Mouse (Mus musculus): Measurements from ENCODE around the gene Foxp4.
"Not testable (repeated sequence)": the region's sequence is repeated elsewhere in the genome, so short reads cannot be mapped to it uniquely, and the experiment has no call there.

Foxp4 gene

DNA sequence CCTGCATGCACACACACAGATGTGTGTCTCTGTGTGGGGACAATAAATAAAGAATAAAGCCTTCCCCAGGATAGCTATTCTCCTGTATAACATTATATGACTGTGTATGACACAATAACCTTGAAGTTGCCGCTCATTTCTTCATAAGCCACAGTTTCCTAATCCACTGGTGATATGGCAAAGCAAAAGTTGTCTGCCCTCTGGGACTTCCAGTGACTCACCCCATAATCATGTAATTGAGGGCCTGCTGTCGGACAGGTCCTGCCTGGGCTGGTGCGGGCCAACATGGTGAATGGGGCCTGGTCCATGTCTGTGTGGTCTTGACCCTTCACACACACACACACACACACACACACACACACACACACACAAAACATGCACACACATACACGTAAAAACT, 70.7 kb downstream of the Foxp4 start:
- no peak for DNase-seq (ENCODE audit: low spot score)

DNA sequence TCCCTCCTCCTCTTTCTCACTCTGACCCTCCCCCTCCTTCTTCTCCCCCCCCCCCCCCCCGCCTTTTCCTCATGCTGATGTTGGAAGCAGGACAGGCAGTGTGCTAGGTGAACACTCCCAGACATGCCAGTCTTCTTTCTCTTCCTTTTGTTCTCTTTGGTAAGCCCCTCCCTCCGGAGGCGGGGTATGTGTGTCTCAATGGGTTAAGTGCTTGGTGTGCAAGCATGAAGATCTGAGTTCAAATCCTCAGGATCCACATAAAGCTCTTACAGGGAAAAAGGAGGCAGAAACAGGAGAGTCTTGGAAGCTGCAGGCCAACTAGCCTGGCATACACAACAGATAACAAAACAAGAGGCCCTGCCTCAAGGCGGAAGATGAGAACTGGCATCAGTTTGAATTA, 71.1 kb downstream of the Foxp4 start:
- DNase-seq (ENCODE audit: low spot score) = no peak

DNA sequence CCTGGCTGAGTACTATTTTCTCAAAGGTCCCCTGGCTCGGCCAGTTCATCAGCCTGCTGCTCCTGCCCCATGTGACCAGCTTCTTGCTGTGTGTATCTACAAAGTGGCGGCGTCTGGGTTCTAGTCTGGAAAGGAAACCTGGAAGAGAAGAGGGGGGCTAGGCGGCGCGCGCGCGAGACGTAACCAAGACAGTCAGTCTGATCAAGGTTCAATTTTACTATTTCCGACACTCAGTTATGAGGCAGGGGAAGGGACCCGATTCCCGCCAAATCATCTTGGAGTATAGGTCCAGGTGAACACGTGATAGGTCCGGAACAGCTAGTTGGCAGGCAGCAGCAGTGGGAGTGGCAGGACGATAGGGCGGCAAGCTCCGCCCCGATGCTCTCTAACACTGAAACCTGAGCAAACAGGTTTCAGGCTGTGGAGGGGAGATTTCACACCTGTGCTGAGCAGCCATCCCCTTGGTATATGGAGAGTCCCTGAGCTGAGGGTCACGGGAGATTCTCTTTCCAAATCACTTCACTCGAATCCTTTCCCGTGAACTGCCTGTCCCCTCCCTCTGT, 72.6 kb downstream of the Foxp4 start:
- not testable (repeated sequence) for DNase-seq (ENCODE audit: low spot score)

DNA sequence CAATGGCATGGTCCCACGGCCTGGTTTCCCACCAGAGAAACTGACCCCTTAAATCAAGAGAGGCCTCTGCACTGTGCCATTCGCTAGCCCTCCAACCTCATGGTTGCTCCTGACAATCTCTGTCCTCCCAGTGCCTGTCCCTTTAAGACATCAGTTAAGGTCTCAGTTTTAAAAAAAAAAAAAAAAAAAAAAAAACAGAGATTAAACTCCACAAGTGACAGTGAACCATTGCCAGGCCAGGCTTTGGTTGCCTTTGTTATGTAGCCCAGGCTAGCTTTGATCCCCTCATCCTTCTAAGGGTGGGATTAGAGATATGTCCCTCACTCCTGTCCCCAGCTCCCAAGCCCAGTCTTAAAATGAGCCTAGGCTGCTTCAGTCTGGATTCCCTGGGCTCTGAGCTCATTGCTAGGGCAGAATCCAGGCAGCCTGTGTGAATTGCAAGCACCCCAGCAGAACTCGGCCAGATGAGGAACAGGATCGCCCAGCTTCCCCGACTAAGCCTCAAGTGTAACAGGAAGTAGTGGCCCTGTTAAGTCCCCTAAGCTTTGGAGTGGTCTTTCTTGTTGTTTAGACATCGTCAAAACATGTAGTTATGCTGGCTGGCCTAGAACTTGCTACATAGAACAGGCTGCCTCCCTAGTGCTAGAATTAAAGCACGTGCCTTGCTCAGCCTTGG, 73.7 kb downstream of the Foxp4 start:
- DNase-seq (ENCODE audit: low spot score) = no peak

DNA sequence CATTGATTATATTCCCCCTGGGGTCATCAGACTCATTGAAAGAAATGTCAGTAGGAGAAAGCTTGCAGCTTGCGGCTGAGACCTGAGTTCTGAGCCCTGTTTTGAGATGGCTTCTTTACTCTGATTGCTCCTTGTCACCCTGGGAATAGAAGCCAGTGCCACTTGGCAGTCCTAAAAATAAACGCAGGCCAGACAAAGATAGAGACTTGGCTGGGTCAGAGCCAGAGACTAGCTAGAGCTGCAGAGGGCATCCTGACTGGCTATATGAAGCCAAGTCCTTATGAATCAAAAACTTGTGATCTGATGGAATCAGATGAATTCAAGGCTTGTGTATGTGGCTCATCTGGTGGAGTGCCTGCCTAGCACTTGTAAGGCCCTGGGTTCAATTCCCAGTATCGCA, 74.4 kb downstream of the Foxp4 start:
- no peak for DNase-seq (ENCODE audit: low spot score)

DNA sequence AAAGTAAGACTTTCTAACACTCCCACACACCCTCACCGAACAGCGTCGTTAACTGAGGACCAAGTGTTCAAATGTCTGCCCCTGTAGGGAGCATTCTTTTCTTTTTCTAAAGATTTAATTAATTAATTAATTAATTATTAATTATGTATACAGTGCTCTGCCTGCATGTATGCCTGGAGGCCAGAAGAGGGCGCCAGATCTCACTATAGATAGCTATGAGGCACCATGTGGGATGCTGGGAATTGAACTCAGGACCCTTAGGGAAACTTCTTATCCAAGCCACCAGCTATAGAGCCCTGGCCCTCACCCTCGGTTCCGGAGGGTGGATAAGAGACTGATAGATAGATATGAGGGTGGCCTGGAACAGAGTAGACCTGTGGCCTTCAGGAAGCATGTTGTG, 76.5 kb downstream of the Foxp4 start:
- DNase-seq (ENCODE audit: low spot score) = no peak

DNA sequence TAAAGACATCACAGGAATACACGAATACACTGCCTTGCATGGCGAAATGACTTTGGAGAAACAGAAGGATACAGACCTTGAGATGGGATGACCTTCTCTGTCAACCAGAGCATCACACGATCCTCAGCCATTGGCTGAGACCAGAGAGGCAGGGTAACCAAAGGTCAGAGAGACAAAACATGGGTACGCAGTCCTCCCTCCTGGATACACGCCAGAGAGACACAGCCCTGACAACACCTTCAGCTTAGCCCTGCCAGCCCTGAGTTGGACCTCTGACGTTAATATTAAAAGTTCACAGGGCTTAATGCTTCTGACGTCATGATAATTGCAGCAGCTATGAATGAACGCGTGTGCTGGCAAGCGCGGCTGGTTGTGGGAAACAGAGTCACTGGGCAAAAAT, 78.8 kb downstream of the Foxp4 start:
- no peak for DNase-seq (ENCODE audit: low spot score)

DNA sequence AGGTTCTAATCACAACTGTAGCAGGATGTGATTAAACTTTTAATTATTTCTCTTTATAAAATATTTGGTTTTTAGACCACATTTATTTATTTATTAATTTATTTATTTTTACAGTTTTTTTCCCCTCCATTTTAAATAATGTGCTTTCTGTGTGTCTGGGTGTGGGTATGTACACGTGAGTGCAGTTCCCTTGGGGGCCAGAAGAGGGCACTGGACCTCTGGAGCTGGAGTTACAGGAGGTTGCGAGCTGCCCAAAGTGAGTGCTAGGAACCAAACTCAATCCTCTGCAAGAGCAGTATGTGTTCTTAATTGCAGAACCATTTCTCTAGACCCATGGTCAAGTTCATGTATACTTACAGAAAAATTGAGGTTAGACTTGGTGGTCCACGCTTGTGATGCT, 81.0 kb downstream of the Foxp4 start:
- DNase-seq (ENCODE audit: low spot score) = no peak

DNA sequence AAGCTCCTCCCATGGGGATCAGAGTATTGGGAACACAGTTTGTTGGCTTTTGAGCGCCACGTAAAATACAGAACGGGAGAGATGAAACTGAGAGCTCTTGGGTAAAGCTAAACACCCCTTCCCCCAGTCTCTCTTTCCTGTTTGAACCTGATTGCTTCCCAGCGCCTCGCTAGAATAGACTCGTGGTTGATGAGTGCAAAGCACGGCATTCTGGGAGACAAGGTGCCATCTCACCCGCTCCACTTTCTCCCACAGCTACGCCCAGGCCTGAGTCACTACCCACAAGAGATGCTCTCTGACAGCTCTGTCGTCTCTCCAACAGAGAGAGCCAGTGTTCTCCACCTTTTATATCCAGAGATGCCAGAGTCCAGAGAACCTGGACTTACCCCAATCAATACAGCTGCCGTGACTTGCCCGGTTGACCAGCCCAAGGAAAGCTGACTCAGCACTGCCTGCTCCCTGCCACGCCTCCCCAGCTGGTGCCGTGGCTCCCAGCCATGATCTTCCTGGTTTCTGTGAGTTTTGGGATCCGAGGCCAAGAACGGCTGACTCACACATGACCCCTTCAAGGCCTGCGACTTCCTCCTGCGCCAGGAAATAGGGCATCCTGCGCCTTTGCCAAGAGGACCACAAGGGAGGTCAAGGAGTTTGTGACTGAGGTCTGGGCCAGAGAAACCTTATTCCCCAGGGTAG, 82.4 kb downstream of the Foxp4 start:
- no peak for DNase-seq (ENCODE audit: low spot score)

DNA sequence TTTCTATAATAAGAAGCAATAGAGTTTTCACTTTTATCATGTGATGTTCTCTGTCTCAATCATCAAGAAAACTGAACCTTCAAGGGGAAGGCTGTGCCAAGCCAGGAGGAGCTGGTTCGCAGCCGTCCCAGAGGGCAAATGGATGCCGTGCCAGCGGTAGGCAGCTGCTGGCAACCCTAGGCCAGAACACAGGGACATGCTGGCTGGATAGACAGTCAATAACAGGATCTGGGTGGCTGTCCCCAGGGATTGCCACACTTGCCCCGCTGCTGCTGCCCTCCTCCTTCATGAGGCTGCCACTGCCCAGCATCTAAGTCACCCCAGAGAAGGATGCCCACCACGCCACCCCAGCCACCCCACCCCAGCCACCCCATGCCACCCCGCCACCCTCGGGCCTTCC, 82.9 kb downstream of the Foxp4 start:
- no peak for DNase-seq (ENCODE audit: low spot score)

DNA sequence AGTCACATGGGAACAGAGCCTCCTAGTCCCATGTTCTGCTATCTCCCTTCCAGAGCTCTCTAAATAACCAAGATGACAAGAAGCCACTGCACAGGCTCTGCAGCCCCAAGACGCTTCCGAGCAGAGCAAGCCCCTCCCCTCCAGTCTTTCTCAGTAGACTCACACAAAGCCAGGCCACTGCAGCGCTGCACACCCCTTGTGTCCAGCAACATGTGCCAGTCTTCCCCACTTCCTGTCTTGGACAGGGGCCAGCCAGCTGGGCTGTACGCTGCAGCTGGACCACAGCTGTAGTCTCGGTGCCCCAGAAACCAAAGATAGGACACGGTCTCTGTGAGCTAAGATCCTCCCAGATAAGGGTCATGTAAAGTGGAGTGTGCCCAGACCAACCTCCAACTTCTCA, 86.6 kb downstream of the Foxp4 start:
- DNase-seq (ENCODE audit: low spot score) = no peak

DNA sequence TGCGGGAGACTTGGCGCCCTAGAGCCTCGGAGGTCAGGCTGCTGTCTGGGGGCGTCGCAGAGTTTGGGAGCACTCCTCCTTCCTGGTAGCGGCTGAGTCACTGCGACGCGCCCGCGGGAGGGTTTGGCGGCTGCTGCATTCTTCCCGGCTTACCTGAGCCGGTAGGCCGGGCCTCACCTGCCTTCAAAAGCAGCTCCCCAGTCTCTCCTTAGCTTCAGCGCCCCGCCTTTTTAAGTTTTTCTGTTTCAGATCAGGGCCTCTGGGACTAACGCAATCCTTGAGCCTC, 90.0 kb downstream of the Foxp4 start, which contains the start of gene Mdfi:
Mdfi (minus strand) TSS at position 210 of the 286 bp plus-strand sequence.
- no peak for DNase-seq (ENCODE audit: low spot score)

DNA sequence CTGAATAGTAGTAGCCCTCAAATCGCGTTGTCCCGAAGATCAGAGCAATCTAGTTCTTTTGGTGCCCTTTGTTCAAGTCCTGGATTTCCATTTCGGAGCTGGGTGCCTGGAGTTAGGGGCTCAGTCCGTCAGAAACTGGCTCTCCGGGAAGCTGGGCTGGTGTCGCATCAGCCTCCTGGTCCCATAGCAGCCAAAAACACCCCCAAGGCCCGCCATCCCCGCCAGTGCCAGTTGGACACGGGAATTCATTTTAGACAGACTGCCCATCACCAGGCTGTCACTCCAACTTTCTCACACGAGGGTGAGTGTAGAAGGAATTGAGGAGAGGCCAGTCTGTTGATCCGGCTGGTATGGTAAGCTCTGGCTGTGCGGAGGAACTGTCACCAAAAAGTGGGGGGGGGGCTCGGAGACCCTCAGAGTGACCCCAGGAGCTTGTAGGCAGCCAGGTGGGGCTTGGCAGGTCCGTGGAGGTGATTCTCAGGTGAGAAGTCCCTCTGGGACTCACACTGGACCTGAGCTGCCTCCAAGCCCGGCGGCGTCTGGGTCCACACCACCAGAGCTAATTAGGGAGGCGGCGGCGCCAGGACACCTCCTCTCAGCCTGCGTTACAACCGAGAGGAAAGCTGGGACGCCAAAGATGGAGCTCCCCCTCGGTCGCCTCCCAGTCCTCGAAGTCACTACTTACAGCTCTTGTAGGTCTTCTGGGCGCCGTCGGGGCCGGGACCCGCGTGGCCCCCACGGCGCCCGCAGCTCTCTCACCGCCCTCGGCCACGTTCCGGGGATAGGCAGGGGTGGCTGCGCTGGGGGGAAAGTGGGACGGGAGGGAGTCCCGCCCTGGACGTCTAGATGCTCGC, 90.6 kb downstream of the Foxp4 start:
- DNase-seq (ENCODE audit: low spot score) = no peak

DNA sequence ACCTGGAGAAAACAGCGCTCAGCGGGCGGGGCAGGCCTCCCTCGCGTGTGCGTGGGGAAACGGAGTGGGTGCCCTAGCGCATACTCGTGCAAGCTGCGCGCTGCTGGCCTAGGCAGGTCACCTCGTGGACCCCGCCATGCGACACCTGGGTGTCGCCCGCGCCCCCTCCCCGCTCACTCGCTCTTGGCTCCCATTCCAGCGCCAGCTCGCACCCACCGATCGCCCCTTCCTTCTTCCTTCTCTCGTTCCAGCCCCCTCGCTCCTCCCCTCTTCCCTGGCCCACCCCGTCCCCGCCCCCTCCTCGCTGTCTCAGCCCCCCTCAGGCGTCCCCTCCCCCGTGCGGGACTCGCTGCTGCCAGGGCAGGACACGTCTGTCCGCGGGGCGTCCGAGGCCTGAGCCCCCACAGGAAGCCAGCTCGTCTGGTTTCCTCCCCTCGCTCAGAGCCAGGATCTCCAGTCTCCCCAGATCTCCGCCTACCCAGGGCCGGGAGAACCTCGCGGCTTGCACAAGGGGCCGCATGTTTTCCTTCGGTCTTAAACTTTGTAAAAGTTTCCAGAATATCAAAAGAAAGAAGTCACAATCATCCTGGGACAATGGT, 91.3 kb downstream of the Foxp4 start:
- no peak for DNase-seq (ENCODE audit: low spot score)

DNA sequence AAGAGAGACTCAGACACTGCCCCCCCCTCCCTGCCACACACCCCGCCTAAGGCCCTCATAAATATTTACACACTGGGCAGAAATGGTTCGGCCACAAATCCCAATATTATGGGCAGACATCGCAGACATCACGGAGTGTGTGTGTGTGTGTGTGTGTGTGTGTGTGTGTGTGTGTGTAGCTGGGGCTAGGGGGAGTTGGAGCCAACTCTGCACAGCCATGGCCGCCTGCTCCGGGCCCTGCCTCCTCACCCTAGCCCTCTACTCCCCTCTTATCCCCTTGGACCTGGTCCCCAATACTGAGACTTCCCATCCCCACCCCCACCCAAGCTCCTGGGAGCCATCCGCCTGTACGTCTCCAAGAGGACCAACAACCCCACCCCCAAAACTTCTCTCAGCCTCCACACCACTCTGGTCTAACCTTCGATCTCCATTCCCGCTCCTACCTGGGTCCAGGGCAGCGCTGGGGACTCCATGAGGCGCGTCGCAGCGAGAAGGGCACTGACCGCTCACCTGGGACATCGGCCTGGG, 91.9 kb downstream of the Foxp4 start:
- DNase-seq (ENCODE audit: low spot score) = no peak

DNA sequence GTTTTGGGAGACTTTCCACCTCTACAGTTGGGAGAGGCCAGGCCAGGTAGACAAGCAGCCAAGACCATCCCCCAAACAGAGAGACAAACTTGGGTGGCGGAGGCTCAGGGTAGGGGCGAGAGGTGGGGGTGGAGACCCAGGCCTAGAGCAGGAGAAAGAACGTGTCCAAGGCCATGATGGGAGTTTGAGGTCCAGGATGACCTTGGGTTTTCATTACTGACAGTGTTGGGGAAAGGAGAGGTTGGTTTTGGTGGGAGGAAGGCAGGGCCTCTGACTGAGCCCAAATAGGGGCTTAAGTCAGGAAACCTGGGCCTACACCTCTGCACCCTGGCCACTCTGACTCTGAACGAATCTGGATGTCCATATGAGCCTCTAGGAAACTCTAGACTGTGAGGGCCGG, 92.7 kb downstream of the Foxp4 start:
- no peak for DNase-seq (ENCODE audit: low spot score)

DNA sequence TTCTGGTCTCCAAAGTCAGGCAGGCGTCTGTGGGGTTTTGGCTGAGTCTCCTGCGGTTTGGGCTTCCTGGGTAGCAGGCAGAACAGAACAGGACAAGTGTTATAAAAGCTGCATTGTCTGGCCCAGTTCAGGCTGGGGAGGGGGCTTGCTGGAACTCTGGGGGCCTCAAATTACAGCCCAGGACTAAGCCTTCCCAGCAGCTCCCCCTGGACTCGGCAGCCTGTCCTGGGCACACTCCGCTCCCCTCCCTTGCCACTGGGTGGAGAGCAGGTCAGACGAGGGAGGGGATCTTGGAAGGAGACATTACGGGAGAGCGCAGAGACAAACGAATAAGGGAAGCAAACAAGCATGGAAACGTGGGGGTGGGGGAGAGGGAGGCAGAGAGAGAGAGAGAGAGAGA, 93.3 kb downstream of the Foxp4 start:
- DNase-seq (ENCODE audit: low spot score) = no peak

DNA sequence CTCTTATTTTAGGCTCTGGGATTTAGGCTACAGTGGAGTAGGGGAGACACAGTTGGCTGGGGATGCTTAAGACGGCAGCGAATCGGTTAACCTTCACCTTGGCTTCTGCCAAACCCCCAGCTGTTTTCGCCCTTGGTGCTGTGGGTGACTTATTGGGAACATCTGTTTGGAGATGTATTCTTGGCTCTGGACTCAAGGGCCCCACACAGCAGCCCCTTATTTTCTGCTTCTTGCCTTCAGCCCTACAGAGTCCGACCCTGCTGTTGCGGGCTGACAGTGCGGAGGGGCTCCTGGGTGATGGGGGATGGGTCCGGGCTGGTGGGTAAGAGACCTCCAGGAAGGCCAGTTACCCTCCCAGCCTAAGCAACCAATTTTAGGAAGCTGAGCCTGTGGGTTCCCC, 103.1 kb downstream of the Foxp4 start:
- DNase-seq (ENCODE audit: low spot score) = no peak

DNA sequence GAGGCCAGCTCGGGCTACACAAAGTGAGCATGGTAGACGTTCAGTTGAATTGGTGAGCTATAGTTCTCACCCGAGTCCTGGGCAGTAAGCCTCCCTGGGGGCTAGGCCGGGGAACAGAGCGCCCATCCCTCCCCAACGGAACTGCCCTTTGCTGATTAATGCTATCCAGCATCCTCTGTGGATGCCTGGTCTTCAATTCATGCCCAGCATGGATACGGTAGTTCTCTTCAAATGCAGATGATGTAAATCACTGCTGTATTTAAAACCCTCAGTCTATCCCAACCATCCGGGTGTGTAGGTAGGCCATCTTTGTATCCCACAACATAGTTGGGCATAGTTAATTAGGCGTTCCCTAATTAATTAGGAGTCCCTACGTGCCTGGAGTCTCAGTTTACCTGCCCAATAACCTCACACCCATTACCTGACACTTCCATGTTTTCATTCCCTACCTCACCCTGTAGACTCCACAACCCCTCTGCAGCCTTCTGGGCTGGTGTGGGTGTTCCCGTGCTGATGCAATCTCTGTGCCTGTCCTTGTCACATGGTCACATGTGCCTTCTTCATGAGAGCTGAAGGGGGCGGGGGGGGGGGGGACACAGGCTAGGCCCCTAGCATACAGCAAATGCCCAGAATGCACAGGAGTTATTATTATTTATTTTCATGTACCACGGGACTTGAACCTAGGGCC, 106.3 kb downstream of the Foxp4 start:
- DNase-seq (ENCODE audit: low spot score) = no peak
